Mouse (Mus musculus): Measurements from ENCODE around the gene Fabp7. TPM values are rescaled to one million over a fixed set of nuclear protein-coding genes. Genes with fewer than 3 reads are reported as not detected.

Gene Fabp7
- total RNA-seq (2023) = not detected

DNA sequence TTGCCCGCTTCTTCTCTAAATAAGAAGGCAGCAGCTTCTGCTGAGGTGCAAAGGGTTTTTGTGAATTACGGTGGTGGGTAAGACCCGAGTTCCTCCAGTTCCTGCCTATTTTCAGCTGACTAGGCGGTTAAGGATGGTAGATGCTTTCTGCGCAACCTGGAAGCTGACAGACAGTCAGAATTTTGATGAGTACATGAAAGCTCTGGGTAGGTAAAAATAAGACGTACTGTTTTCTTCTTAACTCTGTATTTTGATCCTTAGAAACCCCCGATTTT, at the start of gene Fabp7:
TSS of gene Fabp7 (plus strand) at position 6 of the 275 bp plus-strand sequence.

DNA sequence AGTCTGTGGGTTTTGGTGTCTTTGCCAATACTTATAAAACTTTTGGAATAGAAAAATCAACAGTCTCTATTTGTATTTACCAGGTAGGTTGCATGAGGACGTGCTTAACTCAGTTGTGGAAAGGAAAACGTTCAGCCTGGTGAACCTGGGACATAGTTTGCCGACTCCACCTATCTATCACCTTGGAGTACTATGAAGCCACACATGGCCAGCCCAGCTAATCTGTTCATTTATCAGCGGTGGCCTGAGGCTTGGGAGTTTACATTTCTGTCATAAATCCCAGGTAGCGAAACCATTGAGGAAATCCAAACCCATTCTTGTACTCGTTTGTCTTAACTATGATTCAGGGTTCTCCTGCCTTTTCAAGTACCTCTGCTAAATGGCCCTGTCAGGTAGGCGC, 9.3 kb downstream of the Fabp7 start, which contains the start of gene Smpdl3a:
TSS of gene Smpdl3a (plus strand) at position 318 of the 400 bp plus-strand sequence.

Other genes starting within 250 kb of the Fabp7 start
- 4.7 TPM for gene Pkib, start 152.9 kb upstream of the Fabp7 start, total RNA-seq (2023)
- gene Smpdl3a, start 9.5 kb downstream of the Fabp7 start, total RNA-seq (2023) = 41.0 TPM